Mouse (Mus musculus) cortical plate, adult 2 months (tissue): ENCODE data around the gene Cdc42bpb. TPM values are rescaled to one million over a fixed set of nuclear protein-coding genes. Genes with fewer than 3 reads are reported as not detected.

Source experiments
- H3K27ac ChIP-seq: fragments of 200-500 bp; 2 replicates; pipeline ENCODE4 v1.5.1; 2012; ENCODE audit warnings: low read length, control low read depth, inconsistent platforms; ENCODE audit not compliant: insufficient read depth
- H3K4me1 ChIP-seq: fragments of 200-500 bp; 2 replicates; pipeline ENCODE4 v1.6.1; 2011; ENCODE audit warnings: low read length; ENCODE audit not compliant: control insufficient read depth, insufficient read depth
- H3K4me3 ChIP-seq: fragments of 200-500 bp; 2 replicates; pipeline ENCODE4 v1.5.1; 2011; ENCODE audit warnings: mild to moderate bottlenecking, low read length, control low read depth; ENCODE audit not compliant: insufficient read depth
- CTCF ChIP-seq: fragments of 200-500 bp; IDR thresholded peaks from 2 replicates; pipeline ENCODE4 v1.5.1; 2011; ENCODE audit warnings: mild to moderate bottlenecking, control low read depth, low read length; ENCODE audit not compliant: insufficient read depth; ENCODE audit errors: extremely low read depth
- POLR2A ChIP-seq: fragments of 200-500 bp; IDR thresholded peaks from 2 replicates; pipeline ENCODE4 v1.6.1; 2011; ENCODE audit warnings: mild to moderate bottlenecking, low read length, control low read depth; ENCODE audit not compliant: insufficient read depth; ENCODE audit errors: extremely low read depth
- polyA plus RNA-seq: library from polyadenylated mRNA; depleted of rRNA; stranded (reverse); fragments of >200 nt; gene quantifications from 2 replicates; pipeline ENCODE4 v1.2.3, GENCODE M21; 2012

The Cdc42bpb gene
- polyA plus RNA-seq, 1 experiment, result 195 TPM

DNA sequence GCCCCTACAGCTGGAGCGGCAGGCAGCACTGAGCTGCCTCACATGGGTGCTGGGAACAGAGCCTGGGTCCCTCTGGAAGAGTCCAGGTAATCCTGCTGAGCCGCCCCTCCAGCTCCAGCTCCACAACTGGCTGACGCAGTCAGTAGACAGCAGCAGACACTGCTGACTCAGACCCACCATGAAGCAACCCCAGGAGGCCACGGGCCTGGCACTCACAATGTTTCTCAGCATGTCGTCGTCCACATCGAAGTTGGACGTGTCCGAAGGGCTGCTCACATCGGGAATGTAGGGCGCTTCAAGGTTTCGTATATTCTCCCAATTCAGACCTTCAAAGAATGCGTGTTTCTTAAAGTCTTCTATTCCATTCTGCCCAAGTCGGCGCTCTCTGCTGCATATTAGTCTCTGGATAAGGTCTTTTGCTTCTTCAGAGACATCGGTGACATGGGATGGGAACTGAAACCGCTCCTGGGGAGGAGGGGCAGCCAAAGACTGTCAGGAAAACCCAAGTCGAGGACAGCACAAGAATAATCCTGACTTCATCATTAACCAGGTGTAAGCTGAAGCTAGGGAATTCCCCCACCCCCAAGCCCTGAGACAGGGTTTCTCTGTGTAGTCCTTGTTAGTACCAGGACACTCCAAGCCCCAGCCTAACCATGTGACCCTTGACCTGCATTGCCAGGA, 51.6 kb downstream of the Cdc42bpb start:
- H3K4me3 ChIP-seq, result no peak overlapping the region
- H3K4me1 ChIP-seq, result no peaks in the 10 kb centered on the region; the same call in 1 of the 2 replicates
- no peak overlapping the region for H3K27ac ChIP-seq
- TF ChIP-seq CTCF, result no peak
- no peak for TF ChIP-seq POLR2A

GRCm38 (mm10) chr12:111324949-111325348, 52.6 kb downstream of the Cdc42bpb start:
- H3K4me3 ChIP-seq, result no peak overlapping the region
- H3K4me1 ChIP-seq, result no peaks in the 10 kb centered on the region
- no peak overlapping the region for H3K27ac ChIP-seq
- no peak for TF ChIP-seq POLR2A

GRCm38 (mm10) chr12:111324536-111324935, 53.0 kb downstream of the Cdc42bpb start:
- H3K4me1 ChIP-seq, result no peaks in the 10 kb centered on the region
- no peak overlapping the region for H3K27ac ChIP-seq
- no peak overlapping the region for H3K4me3 ChIP-seq
- TF ChIP-seq CTCF (no peak), POLR2A (no peak)

- H3K4me3 ChIP-seq, result no peak overlapping the region
- H3K27ac ChIP-seq, result no peak overlapping the region
- H3K4me1 ChIP-seq, result no peaks in the 10 kb centered on the region
- TF ChIP-seq CTCF (no peak), POLR2A (no peak)
Observed at GRCm38 (mm10) chr12:111323423-111323822, 54.1 kb downstream of the Cdc42bpb start.

GRCm38 (mm10) chr12:111321832-111322231, 55.7 kb downstream of the Cdc42bpb start:
- Histone ChIP-seq H3K27ac (no peak overlapping the region), H3K4me3 (no peak overlapping the region), H3K4me1 (no peaks in the 10 kb centered on the region)
- TF ChIP-seq CTCF (no peak), POLR2A (no peak)

DNA sequence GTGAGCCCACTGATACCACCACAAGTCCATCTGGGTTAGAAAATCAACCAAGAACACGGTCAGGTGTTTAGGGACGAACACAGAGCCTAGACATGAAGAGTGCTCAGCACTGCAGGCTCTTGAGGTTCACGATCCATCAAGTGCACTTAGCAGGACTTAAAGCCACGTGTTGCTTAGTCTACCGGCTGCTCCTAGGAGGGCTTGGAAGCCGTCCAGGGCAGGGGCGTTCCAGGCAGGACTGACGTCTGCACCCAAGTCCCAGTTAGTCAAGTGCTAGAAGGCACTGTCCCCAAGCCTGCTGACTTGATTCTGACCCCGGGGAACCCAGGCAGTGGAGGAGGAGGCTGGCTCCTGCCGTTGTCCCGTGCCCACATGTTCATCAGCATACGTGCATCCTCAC, 57.0 kb downstream of the Cdc42bpb start:
- Histone ChIP-seq H3K4me1 (no peaks in the 10 kb centered on the region), H3K27ac (no peak overlapping the region), H3K4me3 (no peak overlapping the region)
- TF ChIP-seq POLR2A (no peak), CTCF (no peak)

DNA sequence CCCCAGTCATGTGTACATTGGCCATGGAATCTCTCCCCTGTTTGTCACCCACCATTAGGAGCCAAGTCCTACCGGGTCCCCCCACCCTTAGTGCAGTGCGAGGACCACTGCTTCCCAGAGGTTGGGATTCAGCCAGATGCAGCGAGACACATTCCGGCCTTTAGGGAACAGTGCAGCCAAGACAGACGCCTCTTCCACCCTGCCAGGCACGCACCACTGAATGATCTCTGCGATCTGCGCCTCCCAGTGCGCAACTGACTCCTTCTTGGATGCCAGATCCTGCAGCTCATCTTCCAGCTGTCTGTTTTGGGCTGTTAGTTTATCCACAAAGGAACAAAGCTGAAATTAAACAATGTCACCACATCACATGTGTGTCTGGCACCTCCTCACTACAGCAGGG, 59.8 kb downstream of the Cdc42bpb start:
- Histone ChIP-seq H3K4me1 (no peaks in the 10 kb centered on the region), H3K27ac (no peak overlapping the region), H3K4me3 (no peak overlapping the region)
- TF ChIP-seq CTCF (no peak), POLR2A (no peak)

GRCm38 (mm10) chr12:111314273-111314672, 63.2 kb downstream of the Cdc42bpb start:
- no peak overlapping the region for H3K27ac ChIP-seq
- TF ChIP-seq CTCF, result no peak
- TF ChIP-seq POLR2A, result no peak
- H3K4me1 ChIP-seq, result no peaks in the 10 kb centered on the region
- no peak overlapping the region for H3K4me3 ChIP-seq

DNA sequence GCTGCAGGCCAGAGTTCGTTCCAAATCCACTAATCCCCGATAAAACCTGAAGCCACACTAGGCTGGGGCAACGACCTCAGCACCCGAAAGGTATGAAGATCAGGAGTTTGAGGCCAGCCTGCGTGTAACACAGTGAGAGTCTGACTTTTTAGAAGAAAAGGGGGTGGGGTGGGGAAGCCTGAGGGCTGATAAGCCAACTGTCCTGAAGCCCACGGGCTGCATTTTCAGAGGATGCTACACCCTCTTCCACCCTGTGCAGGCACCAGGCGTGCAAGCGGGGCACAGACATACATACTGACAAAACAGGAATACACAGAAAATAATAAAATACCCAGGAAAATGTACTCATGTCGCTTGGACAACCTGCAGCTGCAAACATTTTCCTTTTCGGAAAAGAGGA, 65.7 kb downstream of the Cdc42bpb start:
- Histone ChIP-seq H3K27ac (no peak overlapping the region), H3K4me3 (no peak overlapping the region), H3K4me1 (no peaks in the 10 kb centered on the region)
- TF ChIP-seq CTCF (no peak), POLR2A (no peak)

- no peak overlapping the region for H3K27ac ChIP-seq
- TF ChIP-seq POLR2A, result no peak
- TF ChIP-seq CTCF, result no peak
- no peaks in the 10 kb centered on the region for H3K4me1 ChIP-seq
- no peak overlapping the region for H3K4me3 ChIP-seq
Observed at GRCm38 (mm10) chr12:111309931-111310330, 67.6 kb downstream of the Cdc42bpb start.
